Mouse (Mus musculus) granulocyte monocyte progenitor cell, adult 5-6 weeks (primary cell): ENCODE measurements at regions not wholly inside any gene's neighbourhood (a gene's known extent, or its start where the extent isn't known, plus 50 kb on each side); places are given as distances from the start of the nearest gene placed in this dataset.

Experiments used
- ATAC-seq: replicated peaks from 2 replicates; pipeline ENCODE4 v1.8.0; 2016; ENCODE audit warnings: mild to moderate bottlenecking, moderate TSS enrichment, inconsistent platforms; ENCODE audit not compliant: poor library complexity, severe bottlenecking

DNA sequence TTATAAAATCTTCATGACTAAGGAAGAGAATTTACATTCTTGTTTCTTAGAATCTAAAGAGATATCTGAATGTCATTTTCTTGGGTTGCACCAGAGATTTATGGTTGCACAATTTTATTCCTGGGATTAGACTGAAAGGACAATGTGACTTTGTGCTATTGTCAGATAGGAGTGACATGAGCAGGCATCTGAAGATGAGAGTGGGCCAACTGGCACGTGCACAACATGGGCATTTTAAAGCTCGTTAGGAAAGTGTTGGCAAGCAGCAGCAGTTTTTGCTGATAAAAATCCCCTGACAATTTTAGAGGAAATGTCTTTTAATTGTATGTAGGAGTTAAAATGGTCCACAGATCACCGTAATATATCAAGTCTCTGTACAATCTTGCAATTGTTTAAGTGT, 178.9 kb upstream of the Tecrl start:
- ATAC-seq, result no peak

DNA sequence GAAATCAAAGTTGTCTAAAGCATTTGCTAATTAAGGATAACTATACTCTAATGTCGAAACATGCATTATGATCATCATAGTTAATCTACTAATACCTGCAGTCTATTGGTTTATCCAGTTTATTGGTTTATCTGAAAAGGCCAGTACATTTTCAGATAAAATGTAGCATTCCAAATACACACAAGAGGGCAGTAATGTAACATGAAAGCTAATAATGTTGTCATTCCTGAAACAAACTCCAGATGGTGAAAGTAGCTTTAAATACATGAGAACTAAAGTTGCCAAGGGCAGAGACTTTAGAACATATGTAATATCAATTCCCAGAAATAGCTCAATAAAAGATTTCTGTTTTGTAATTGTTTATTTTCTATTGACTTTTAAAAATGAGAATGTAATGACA, 163.7 kb upstream of the Tecrl start:
- no peak for ATAC-seq

DNA sequence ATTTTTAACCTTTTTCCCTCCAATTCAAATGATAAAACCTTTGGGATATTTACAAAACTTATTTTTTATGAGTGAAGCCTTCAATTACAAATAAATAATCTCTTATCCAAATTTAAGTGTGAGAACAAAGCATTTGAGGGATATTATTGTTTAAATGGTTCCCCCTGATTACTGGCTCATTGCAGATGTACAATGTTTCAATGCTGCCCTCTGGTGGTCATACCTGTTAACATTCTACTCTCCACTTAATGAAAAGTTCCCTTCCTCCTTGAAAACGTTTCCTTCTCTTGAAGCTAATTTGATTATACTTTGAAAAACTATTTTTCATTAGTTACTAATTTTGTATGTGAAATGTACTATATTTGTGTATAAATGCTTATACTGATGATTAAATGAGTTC, 129.1 kb upstream of the Tecrl start:
- ATAC-seq, result no peak

- peak; percentile 76 for ATAC-seq
Observed at GRCm38 (mm10) chr5:83440259-83440658, 85.3 kb upstream of the Tecrl start.

- no peak for ATAC-seq
Observed at GRCm38 (mm10) chr5:83436510-83436909, 81.5 kb upstream of the Tecrl start.

DNA sequence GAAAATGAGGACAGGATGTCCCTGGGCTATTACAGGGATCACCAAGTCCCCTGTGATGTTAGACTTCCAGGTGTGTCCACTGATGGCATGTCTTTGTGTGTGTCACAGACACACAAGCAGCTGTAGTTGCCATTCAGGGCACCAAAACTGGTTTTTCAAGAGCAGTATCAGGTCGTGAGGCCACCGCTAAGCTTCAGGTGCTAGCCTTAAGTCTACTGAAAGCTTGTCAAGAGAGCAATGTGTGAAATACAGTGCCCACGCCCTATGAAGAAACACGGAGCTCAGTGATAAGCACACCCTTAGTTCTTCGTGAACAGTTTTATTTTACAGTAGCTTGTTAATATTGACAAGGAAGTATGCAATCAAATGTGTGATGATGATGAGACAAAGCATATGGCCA, 66.7 kb upstream of the Tecrl start:
- ATAC-seq, result no peak

GRCm38 (mm10) chr5:83410221-83410620, 55.2 kb upstream of the Tecrl start:
- no peak for ATAC-seq

GRCm38 (mm10) chr5:83405266-83405954, 50.4 kb upstream of the Tecrl start:
- no peak for ATAC-seq
